Mouse (Mus musculus) Patski (cell line): Measurements from ENCODE around the gene Nme8. TPM values are rescaled to one million over a fixed set of nuclear protein-coding genes. Genes with fewer than 3 reads are reported as not detected.
A peak's percentile ranks its signal among the peaks of the same experiment; 100 is the strongest.

ENCODE experiments used
- ATAC-seq: fragments of 100-300 bp; one replicate; pipeline ENCODE4 v1.8.0; 2021
- CTCF ChIA-PET: fragments of 350-600 bp; sonication (Branson Sonifier 250); formaldehyde crosslinking; loops from one replicate; lab custom pipeline; 2022; ENCODE audit warnings: inconsistent platforms; lab: Charles Lee
- POLR2A ChIA-PET: fragments of 350-600 bp; sonication (Branson Sonifier 250); formaldehyde crosslinking; loops from one replicate; lab custom pipeline; 2022; ENCODE audit warnings: antibody characterized with exemption, inconsistent platforms; lab: Charles Lee
- DNase-seq: peaks from one replicate; pipeline ENCODE4 v3.0.0-alpha.2; 2011; ENCODE audit warnings: low read depth, low spot score
- H3K27me3 ChIP-seq: fragments of 371-371 bp; one replicate; pipeline ENCODE4 v1.5.1; 2021
- CTCF ChIP-seq: fragments of 100-300 bp; IDR thresholded peaks from one replicate; pipeline ENCODE4 v1.5.1; 2021
- in situ Hi-C: fragments of 300-500 bp; cut with MboI; formaldehyde crosslinking; loops from 3 replicates; pipeline ENCODE4 v1.11.1; 2018; ENCODE audit warnings: low pct_unique_long_range_greater_than_20kb, mixed read lengths
- polyA plus RNA-seq: library from polyadenylated mRNA; unstranded; gene quantifications from one replicate; pipeline ENCODE4 v1.2.3, GENCODE M21; 2021

The Nme8 gene
- polyA plus RNA-seq, 1 experiment from 2014 or later, result not detected

DNA sequence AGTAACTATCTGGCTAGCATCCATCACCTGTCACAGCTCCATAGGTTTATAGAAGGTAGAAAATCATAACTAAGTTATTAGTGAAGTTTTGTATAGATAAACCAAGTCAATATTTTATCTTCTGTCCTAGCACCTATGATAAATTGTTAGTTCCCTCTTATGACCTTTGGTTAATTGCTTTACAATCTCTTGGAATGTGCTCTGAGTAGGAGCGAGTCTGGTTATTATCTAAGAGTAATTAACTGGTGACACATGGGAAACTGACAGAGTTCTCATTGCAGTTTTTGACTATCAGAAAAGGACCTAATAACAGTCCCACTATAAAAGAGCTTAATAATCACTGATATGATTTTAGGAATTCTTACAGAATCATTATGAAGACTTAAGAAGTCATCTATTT lies 54.1 kb downstream of the Nme8 start:
- in situ Hi-C loops, result loop anchor here (5.0 to 25.0 kb wide), 3 partner anchors 181 to 461 kb away; no protein-coding TSS in a partner anchor
- DNase-seq, result no peak
- ChIA-PET POLR2A (no interaction called here), CTCF (interaction anchor here (1.2 to 5.4 kb wide), 4 partner anchors 11 to 466 kb away, joined by 4 to 39 read pairs (median 6); no protein-coding TSS in a partner anchor)
- ATAC-seq, result no peak
- TF ChIP-seq CTCF, result no peak
- peaks cover 23% of the 10 kb centered on the region for H3K27me3 ChIP-seq

DNA sequence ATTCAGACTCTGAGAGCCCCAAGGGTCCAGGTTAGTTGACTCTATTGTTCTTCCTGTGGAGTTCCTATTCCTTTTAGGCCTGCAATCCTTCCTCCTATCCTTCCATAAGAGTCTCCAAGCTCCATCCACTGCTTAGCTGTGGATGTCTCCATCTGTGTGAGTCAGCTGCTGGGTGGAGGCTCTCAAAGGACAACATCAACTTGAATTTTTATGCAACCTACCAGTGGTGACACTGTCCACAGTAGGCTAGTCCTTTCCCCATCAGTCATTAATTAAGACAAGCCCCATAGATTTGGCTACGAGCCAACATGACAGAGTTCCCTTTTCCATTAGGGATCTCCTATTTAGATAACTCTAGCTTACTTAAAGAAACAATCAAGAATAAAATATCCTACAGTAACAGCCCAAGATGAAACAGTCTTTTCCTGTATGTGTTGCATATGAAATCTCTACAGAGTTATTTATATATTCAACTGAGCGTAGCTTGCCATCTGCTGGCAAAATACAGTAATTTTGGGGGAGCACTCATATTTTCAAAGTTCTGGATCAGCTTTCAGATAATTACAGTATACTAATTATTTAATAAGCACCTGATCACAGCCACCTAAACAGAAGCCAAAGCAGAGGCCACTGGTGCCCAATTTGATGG lies 57.3 kb downstream of the Nme8 start:
- in situ Hi-C loops, result loop anchor here (5.0 to 25.0 kb wide), 3 partner anchors 178 to 458 kb away; no protein-coding TSS in a partner anchor
- peaks cover 20% of the 10 kb centered on the region for H3K27me3 ChIP-seq
- CTCF ChIA-PET, result interaction anchor here (0.8 to 5.4 kb wide), 5 partner anchors 202 to 298 kb away, joined by 3 to 39 read pairs (median 4); no protein-coding TSS in a partner anchor
- peak; percentile 46 for TF ChIP-seq CTCF
- DNase-seq, result no peak
- POLR2A ChIA-PET, result no interaction called here
- ATAC-seq, result peak; percentile 65

DNA sequence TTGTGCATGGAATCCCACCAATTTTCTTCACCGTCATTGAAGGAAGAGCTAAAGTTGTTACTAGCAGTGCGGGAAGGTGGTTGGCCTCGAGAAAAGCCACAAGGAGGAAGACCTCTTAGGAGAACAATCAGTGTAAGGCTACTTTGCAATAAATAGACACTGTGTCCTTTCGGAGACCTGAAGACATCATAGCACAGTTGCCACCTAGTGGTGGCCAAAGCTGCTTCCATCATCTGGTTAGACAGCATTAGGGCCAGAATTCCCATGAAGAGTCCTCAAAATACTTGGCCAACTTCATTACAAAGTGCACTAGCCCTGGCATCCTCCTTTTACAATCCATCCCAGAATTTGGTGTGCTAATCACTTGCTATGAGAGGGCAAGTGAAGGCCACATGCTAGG lies 61.5 kb downstream of the Nme8 start:
- ATAC-seq (peak; percentile 67), DNase-seq (no peak)
- ChIA-PET POLR2A (interaction anchor here (1.1 kb wide), 1 partner anchor 16 kb away, joined by 3 read pairs; the partner anchor contains the start of gene Epdr1), CTCF (interaction anchor here (0.8 to 5.8 kb wide), 5 partner anchors 8 to 271 kb away, joined by 3 to 45 read pairs (median 10); partner anchors contain the start of gene Epdr1)
- no peaks in the 10 kb centered on the region for H3K27me3 ChIP-seq
- peak; percentile 88 for TF ChIP-seq CTCF
- in situ Hi-C loops, result loop anchor here (25.0 kb wide), 1 partner anchor 174 kb away; no protein-coding TSS in a partner anchor

DNA sequence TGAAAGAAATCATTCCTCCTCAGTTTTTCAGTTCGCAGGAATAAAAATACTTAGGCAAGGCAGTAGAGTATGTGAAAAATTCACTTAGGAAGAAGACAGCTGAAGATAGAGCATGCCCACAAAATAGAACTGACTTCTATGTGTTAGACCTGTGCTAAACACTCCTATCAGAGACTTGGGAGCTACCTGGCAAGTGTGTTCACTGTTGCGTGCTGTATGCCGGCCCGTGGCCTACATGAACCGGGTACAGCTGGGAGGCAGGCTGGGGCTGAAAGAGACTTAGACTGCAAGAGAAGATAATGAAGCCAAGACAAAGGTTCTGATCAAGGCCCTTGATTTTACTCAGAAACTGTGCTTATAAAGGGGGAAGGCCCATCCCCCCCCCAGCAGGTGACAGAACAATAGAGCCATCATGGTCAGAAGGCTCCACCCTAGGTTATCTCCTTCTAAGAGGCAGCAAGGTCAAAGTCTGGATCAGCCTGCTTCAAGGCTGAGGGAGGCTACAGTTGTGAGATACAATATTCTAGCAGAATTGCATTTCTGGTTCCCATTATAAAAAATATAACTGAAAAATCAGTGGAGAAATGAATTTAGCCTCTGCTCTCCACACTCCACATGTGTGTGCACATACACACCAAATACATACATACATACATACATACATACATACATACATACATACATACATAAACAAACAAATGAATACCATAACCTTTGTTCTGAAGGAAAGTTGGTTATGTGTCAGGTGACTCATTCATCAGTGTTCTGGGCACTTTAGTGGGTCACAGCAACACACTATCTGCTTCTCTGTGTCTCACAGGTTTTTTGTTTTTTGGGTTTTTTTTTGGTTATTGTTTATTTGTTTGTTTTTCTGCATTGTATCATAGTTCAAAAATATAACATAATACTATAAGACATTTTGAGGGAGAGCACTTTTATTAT lies 66.6 kb downstream of the Nme8 start:
- in situ Hi-C loops, result loop anchor here (25.0 kb wide), 1 partner anchor 169 kb away; no protein-coding TSS in a partner anchor
- ATAC-seq, result no peak
- no peaks in the 10 kb centered on the region for H3K27me3 ChIP-seq
- CTCF ChIA-PET, result interaction anchor here (1.1 kb wide), 1 partner anchor 12 kb away, joined by 3 read pairs; the partner anchor contains the start of gene Epdr1
- TF ChIP-seq CTCF, result no peak
- DNase-seq, result no peak
- POLR2A ChIA-PET, result no interaction called here

DNA sequence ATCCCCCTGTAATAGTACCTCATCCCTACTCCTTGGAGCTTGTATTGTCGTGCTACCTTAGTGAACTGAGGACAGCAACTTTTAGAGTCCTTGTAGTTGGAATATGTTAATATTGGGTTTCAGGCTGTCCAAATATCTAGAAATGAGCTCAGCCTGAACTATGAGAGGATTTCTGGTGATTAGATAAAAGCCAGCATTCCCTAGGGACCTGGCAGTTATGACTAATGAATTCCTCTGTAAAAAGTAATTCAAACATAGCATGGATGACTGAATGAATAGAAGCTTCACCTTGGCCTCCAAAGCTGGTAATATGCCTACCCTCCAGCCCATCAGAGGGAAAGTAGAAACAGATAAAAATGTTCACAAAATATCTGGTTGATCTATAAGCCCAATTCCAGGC lies 71.1 kb downstream of the Nme8 start:
- H3K27me3 ChIP-seq, result no peaks in the 10 kb centered on the region
- no peak for DNase-seq
- ChIA-PET POLR2A (interaction anchor here (1.0 kb wide), 1 partner anchor 41 kb away, joined by 3 read pairs; no protein-coding TSS in a partner anchor), CTCF (interaction anchor here (1.2 to 1.3 kb wide), 2 partner anchors 9 to 262 kb away, joined by 3 to 10 read pairs; no protein-coding TSS in a partner anchor)
- no peak for TF ChIP-seq CTCF
- ATAC-seq, result peak; percentile 63
- in situ Hi-C loops, result loop anchor here (25.0 kb wide), 1 partner anchor 164 kb away; no protein-coding TSS in a partner anchor

DNA sequence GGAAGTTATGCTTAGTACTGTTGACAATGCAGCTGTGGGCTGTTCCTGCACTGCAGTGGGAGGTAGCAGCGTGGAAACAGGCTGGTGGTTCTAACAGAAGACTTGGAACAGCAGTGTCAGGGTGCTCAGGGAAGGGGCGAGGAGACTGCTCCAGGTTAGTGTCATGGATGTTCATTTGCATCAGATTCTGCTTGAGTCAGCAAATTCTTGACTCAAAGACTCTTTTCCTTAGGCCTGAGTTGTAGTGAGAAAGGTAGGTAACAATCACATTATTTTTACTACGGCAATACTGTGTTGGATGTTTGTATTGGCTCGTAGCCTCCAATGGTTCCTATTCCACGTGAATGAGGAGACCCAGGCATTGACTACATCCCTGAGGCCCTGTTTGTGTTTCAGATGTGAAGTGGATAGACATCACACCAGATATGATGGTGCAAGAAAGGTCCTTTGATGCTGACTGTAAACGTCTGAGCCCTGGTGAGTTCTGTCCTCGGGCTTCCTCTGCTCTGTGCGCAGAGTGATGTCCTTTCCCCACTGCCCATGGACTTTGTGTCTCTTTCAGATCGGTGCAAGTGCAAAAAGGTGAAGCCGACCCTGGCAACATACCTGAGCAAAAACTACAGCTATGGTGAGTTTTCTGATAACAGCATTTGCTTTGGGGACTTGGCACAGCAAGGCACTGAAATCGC lies 72.8 kb downstream of the Nme8 start:
- no peak for TF ChIP-seq CTCF
- ChIA-PET POLR2A (no interaction called here), CTCF (interaction anchor here (0.6 kb wide), 1 partner anchor 259 kb away, joined by 3 read pairs; no protein-coding TSS in a partner anchor)
- no peak for DNase-seq
- H3K27me3 ChIP-seq, result no peaks in the 10 kb centered on the region
- no peak for ATAC-seq
- in situ Hi-C loops, result loop anchor here (25.0 kb wide), 1 partner anchor 162 kb away; no protein-coding TSS in a partner anchor

DNA sequence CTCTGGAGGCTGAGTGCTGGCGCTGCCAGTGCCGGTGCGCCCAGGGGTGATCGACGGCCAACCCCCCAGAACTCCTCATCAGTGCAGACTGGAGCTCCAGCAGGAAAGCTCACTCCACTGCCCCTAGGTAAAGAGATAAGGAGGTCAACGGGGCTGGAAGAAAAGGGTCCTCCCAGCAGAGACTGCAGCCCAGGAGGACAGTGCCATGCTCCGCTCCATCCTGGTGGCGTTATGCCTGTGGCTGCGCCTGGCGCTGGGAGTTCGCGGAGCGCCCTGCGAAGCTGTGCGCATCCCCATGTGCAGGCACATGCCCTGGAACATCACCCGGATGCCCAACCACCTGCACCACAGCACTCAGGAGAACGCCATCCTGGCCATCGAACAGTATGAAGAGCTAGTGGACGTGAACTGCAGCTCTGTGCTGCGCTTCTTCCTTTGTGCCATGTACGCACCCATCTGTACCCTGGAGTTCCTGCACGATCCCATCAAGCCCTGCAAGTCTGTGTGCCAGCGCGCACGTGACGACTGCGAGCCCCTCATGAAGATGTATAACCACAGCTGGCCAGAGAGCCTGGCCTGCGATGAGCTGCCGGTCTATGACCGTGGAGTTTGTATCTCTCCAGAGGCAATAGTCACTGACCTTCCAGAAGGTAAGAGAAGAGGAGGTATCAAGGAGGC lies 74.2 kb downstream of the Nme8 start:
- DNase-seq (no peak), ATAC-seq (no peak)
- no peak for TF ChIP-seq CTCF
- no peaks in the 10 kb centered on the region for H3K27me3 ChIP-seq
- ChIA-PET POLR2A (no interaction called here), CTCF (interaction anchor here (0.8 to 1.6 kb wide), 4 partner anchors 12 to 174 kb away, joined by 3 to 6 read pairs (median 3); no protein-coding TSS in a partner anchor)
- in situ Hi-C loops, result no loop called here

DNA sequence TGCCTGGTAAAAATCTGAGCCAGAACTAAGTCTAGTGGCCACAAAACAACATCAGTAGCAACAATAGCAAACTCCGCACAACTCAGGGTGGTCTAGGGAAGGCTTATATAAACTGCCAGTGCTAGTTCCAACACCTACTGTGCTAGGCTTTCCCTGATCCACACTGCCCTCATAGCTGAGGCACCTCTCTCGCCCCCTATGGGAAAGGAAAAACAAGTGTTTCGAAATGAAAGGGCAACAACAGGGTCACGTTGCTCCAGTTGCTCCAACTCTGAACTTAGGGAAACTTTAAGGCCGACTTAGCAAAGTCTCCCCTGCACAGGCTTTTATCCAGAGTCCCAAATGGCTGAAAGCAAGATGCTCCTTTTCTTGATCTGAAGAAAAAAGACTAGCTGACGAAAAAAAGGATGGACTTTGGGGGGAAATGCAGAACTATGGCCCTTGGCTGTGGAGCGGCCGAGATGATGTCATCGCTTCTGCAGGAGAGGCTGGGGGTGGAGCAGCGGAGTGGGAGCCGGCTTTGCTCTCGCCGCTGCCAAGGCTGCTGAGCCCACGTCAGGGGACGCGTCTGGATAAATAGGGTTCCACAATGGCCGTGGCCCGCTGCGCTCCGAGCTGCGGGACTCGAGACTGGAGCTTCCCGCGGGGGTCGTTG lies 74.9 kb downstream of the Nme8 start, which contains the start of gene Sfrp4:
Sfrp4 (plus strand) TSS at position 532 of the 655 bp plus-strand sequence.
- ATAC-seq (no peak), DNase-seq (no peak)
- in situ Hi-C loops, result no loop called here
- ChIA-PET POLR2A (no interaction called here), CTCF (interaction anchor here (1.3 to 1.6 kb wide), 3 partner anchors 12 to 173 kb away, joined by 3 to 6 read pairs (median 3); no protein-coding TSS in a partner anchor)
- TF ChIP-seq CTCF, result peak; percentile 20
- H3K27me3 ChIP-seq, result no peaks in the 10 kb centered on the region
